Mouse (Mus musculus): ENCODE data around the gene Caskin1.

DNA sequence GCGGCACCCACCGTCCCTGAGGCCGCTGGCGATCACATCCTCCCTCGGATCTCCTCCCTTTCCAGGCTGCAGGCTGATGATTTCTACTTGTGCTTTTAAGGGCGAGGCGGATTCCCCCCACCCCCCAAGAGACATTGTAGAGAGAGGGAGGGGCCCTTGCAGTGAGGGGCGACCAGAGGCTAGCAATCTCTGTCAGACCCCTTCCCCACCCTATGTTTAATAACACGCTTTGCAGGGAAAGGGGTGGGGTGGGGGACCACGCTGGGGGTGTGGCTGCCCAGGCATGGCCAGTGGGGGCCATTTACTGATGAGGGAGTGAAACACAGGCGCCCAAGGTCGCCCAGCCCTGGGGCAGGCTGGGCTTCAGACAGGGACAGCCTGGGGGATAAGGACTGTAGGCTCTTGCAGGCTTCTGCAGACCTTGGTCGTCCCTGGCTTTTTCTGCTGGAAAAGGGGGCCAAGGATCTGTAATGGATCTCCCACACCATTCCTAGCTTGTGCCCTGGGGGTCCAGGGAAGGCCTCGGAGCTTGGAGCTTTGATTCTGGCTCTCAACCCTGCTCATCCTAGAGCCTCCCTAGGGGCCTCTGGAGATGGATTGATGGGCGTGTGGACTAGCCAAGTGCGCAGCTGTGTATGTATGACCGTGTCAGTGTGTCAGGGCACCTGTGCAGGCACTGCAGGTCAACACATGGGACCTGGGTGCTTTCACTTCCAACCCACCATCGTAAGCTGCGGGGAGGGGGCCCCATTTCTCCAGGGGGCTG is 1.0 kb downstream of the Caskin1 start:
- TF ChIP-seq EP300 (IDR thresholded peaks at IDR 0.05; ENCODE audit: low read depth), result no peak
- TF ChIP-seq CTCF (IDR thresholded peaks at IDR 0.05; ENCODE audit: low read depth), result no peak

All from liver, embryonic 14.5 days (tissue).